Mouse (Mus musculus) megakaryocyte, embryonic 14.5 days (primary cell): Measurements from ENCODE around the gene Cant1.

Source experiments
- FLI1 ChIP-seq: IDR thresholded peaks from 2 replicates; pipeline ENCODE4 v1.6.1; 2012; ENCODE audit warnings: low read length, inconsistent platforms, mixed read lengths
- GATA1 ChIP-seq: IDR thresholded peaks from 3 replicates; pipeline ENCODE4 v1.6.1; 2012; ENCODE audit warnings: mixed read lengths, low read length, inconsistent platforms, borderline replicate concordance

GRCm38 (mm10) chr11:118405311-118405710 is 13.6 kb downstream of the Cant1 start:
- TF ChIP-seq GATA1 = no peak
- no peak for TF ChIP-seq FLI1
